Mouse (Mus musculus): ENCODE measurements around the gene Cfdp1. TPM values are rescaled to one million over a fixed set of nuclear protein-coding genes. Genes with fewer than 3 reads are reported as not detected.

Gene Cfdp1
- polyA plus RNA-seq, 1 experiment from 2014 or later = 184 TPM

- Histone ChIP-seq H3K9me3 (replicated peaks) (no peaks in the 10 kb centered on the region), H3K27me3 (no peaks in the 10 kb centered on the region), H3K9ac (no peak overlapping the region), H3K27ac (peak overlapping the region; percentile 98; the same call in 1 of the 2 replicates), H3K4me2 (no peak overlapping the region), H3K36me3 (ENCODE audit: poor library complexity, severe bottlenecking) (peaks cover 44% of the 10 kb centered on the region), H3K4me1 (peaks cover 40% of the 10 kb centered on the region), H3K4me3 (no peak overlapping the region)
- 54% methylated on average over 5 of the region's 5 CpGs for WGBS
- no peak for ATAC-seq
These were observed 135.2 kb downstream of the Cfdp1 start for GRCm38 (mm10) chr8:111718937-111719336.

Other genes starting within 250 kb of the Cfdp1 start
- gene Ldhd, start 223.9 kb downstream of the Cfdp1 start, polyA plus RNA-seq (2015; fragmentation: Nextera tagmentation; extraction: Ambion mirVana) = 0.23 and 0.31 TPM in 2 replicates
- 27.3 and 28.8 TPM in 2 replicates for gene Zfp1, start 210.9 kb downstream of the Cfdp1 start, polyA plus RNA-seq (2015; fragmentation: Nextera tagmentation; extraction: Ambion mirVana)
- gene Ctrb1, start 163.3 kb downstream of the Cfdp1 start, polyA plus RNA-seq (2015; fragmentation: Nextera tagmentation; extraction: Ambion mirVana) = 1.7 TPM in 1 of 2 replicates, not detected in the other
- gene Bcar1, start 110.5 kb downstream of the Cfdp1 start, polyA plus RNA-seq (2015; fragmentation: Nextera tagmentation; extraction: Ambion mirVana) = 49.9 and 50.0 TPM in 2 replicates
- gene Tmem170, start 22.5 kb upstream of the Cfdp1 start, polyA plus RNA-seq (2015; fragmentation: Nextera tagmentation; extraction: Ambion mirVana) = 6.7 and 6.8 TPM in 2 replicates
- 2.0 TPM in 2 replicates for gene Chst5, start 56.2 kb upstream of the Cfdp1 start, polyA plus RNA-seq (2015; fragmentation: Nextera tagmentation; extraction: Ambion mirVana)
- 14.6 and 14.8 TPM in 2 replicates for gene Tmem231, start 79.6 kb upstream of the Cfdp1 start, polyA plus RNA-seq (2015; fragmentation: Nextera tagmentation; extraction: Ambion mirVana)
- 456 and 479 TPM in 2 replicates for gene Gabarapl2, start 86.4 kb upstream of the Cfdp1 start, polyA plus RNA-seq (2015; fragmentation: Nextera tagmentation; extraction: Ambion mirVana)
- gene Adat1, start 138.0 kb upstream of the Cfdp1 start, polyA plus RNA-seq (2015; fragmentation: Nextera tagmentation; extraction: Ambion mirVana) = 10.5 and 12.6 TPM in 2 replicates
- gene Kars, start 157.0 kb upstream of the Cfdp1 start, polyA plus RNA-seq (2015; fragmentation: Nextera tagmentation; extraction: Ambion mirVana) = 192 and 198 TPM in 2 replicates
- gene Terf2ip, start 157.1 kb upstream of the Cfdp1 start, polyA plus RNA-seq (2015; fragmentation: Nextera tagmentation; extraction: Ambion mirVana) = 39.2 and 44.2 TPM in 2 replicates
- gene Gm6793, start 160.7 kb upstream of the Cfdp1 start, polyA plus RNA-seq (2015; fragmentation: Nextera tagmentation; extraction: Ambion mirVana) = 0.65 and 0.68 TPM in 2 replicates